Mouse (Mus musculus): ENCODE data around the gene Rtel1. TPM values are rescaled to one million over a fixed set of nuclear protein-coding genes. Genes with fewer than 3 reads are reported as not detected.

Gene Rtel1
- 12.2 TPM for polyA plus RNA-seq (2015; fragmentation: Illumina TruSeq; extraction: RNeasy Lipid Tissue Mini Kit (QIAGEN cat#74804); ENCODE audit: insufficient read depth, low read depth, low replicate concordance)

DNA sequence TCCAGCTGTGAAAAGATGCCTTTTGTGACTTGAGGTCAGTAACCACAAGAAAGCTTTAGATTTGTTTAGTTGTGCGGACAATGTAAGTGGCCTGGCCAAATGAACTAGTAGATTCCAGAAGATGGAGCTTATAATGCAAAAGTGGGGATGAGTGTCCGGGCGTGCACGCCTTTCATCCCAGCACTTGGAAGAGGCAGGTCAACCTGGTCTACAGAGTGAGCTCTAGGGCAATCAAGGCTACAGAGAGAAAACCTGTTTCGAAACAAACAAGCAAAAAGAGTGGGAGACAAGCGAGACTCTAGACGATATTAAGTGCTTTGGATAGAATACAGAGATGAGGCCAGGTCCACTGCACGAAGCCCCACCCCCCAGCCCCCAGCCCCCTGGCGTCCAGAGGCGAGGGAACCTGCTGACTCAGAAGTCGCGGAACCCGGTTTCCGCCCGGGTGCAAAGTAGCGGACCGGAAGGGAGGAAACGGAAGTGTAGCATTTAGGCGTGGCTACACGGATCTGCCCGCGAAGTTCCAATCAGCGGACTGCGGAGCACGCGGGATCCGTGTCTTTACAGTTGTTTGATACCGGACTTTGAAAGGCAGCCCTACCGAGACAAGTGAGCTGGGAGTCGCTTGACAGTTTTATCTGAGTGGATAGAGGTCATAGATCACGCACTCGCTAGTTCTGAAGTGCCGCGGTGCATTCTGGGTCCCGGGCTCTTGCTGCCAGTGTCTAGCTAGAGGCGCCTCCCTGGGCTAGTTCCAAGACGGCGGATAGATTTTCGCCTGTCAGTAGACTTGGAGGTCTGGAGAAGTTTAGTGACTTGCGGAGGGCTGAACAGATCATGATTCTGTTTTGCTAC lies at the start of gene Rtel1:
TSS of gene Rtel1 (plus strand) at position 492 of the 855 bp plus-strand sequence.

DNA sequence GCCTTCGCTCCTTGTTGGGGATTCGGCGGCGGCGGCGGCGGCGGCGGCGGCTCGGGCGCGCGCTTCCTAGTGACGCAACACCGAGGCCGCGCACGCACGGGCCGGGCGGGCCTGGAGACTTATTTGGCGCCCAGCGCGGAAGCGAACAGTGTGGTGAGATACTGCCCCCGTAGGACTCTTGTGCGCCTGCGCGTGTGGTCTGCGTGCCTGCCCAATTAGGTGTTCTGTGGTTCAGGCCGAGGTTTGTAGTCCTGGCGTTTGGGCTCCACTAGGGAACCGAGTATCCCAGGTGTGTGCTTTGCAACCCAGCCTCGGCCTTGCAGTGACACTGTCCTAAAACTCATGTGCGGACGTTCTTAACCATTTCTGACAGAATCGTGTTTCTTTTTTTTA lies 31.6 kb upstream of the Rtel1 start, which contains the start of gene Gmeb2:
TSS of gene Gmeb2 (minus strand) at position 78 of the 393 bp plus-strand sequence.

DNA sequence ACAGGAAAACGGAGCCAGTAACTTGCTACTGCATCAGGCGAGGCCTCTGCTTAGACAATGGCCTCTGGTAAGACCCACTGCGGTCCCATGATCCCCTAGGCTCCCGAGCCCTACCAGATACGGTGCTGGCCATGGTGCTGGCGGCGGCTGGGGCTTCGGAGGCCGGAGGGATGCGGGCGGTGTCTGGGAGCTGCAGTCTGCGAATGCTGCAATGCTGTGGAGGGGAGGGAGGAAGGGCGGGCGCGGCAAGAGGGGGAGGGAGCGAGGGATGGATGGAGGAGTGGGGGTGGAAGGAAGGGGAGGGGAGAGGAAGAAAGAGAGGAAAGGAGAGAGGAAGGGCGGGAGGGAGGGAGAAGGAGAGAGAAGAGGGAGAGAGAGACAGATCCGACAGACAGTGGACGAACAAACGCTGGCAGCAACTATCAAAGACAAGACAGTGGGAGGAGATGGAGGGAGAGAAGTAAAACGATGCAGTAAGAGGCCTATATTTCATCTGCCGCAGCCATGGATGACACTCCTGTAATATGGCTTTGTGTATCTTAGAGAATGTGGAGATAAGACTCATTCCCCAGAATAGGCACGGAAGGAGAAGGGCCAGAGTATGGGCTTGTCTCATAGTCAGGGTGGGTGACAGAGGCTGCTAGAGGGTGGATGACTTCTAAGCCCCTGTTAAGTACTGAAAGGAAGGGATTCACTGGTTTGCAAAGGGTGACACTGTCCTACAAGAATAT lies 5.3 kb upstream of the Rtel1 start, which contains the start of gene Stmn3:
TSS of gene Stmn3 (minus strand) at position 421 of the 731 bp plus-strand sequence.

DNA sequence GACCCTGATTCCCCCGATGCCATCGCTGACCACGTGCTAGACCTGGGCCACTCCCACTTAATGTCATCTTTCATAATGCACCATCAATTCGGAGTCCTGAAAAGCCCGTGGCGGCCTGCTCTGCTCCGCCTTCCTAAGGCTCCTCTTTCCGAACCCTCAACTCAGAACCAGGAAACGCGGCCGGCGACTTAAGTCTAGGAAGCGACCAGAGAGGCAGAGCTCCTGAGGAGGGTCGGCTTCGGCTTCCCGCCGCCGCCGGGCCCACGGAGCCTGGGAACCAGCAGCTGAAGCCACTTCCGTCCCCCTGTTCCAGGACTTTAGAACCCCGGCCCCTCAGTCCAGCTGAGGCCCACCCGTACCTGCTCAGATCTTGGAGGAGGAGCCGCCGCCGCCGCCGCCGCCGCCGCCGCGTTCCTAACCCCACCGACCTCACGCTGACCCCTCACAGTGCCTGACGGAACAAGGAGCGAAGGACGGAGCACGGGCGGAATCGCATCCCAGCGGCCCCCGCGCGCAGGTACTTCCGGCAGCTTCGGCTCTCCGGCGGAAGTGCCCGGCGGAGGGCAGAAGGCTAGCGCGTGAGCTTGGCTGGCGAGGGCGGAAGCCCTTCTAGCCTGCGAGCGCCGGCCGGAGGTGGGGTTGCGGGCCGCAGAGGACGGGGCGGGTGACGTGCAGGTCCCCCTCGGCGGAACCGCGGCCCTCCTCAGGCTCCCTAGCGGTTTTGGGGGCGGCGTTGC lies 45.5 kb downstream of the Rtel1 start, which contains the start of the genes Zgpat and Arfrp1:
TSS of gene Zgpat (plus strand) at position 69 of the 737 bp plus-strand sequence.
TSS of gene Arfrp1 (minus strand) at position 545 of the 737 bp plus-strand sequence.

DNA sequence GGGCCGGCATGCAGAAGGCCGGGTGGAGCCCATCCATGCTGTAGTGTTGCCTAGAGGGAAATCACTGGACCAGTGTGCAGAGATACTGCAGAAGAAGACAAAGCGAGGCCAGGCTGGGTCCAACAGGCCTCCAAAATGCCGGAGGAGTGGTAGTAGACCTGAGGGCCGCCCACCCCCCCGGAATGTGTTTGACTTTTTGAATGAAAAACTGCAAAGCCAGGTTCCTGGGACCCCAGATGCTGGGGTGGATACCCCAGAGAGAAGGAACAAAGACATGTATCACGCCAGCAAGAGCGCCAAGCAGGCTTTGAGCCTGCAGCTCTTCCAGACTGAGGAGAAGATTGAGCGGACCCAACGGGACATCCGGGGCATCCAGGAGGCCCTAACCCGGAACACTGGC lies 60.2 kb downstream of the Rtel1 start, which contains the start of gene Lime1:
TSS of gene Lime1 (plus strand) at position 301 of the 400 bp plus-strand sequence.

Other genes starting within 250 kb of the Rtel1 start
- 0.20 TPM for gene Kcnq2, start 184.4 kb upstream of the Rtel1 start, polyA plus RNA-seq (2015; fragmentation: Illumina TruSeq; extraction: RNeasy Lipid Tissue Mini Kit (QIAGEN cat#74804); ENCODE audit: insufficient read depth, low read depth, low replicate concordance)
- 1.8 TPM for gene Eef1a2, start 162.7 kb upstream of the Rtel1 start, polyA plus RNA-seq (2015; fragmentation: Illumina TruSeq; extraction: RNeasy Lipid Tissue Mini Kit (QIAGEN cat#74804); ENCODE audit: insufficient read depth, low read depth, low replicate concordance)
- 43.4 TPM for gene Ppdpf, start 132.5 kb upstream of the Rtel1 start, polyA plus RNA-seq (2015; fragmentation: Illumina TruSeq; extraction: RNeasy Lipid Tissue Mini Kit (QIAGEN cat#74804); ENCODE audit: insufficient read depth, low read depth, low replicate concordance)
- gene Ptk6, start 117.0 kb upstream of the Rtel1 start, polyA plus RNA-seq (2015; fragmentation: Illumina TruSeq; extraction: RNeasy Lipid Tissue Mini Kit (QIAGEN cat#74804); ENCODE audit: insufficient read depth, low read depth, low replicate concordance) = 0.22 TPM
- gene Srms, start 106.6 kb upstream of the Rtel1 start, polyA plus RNA-seq (2015; fragmentation: Illumina TruSeq; extraction: RNeasy Lipid Tissue Mini Kit (QIAGEN cat#74804); ENCODE audit: insufficient read depth, low read depth, low replicate concordance) = not detected
- gene Fndc11, start 99.7 kb upstream of the Rtel1 start, polyA plus RNA-seq (2015; fragmentation: Illumina TruSeq; extraction: RNeasy Lipid Tissue Mini Kit (QIAGEN cat#74804); ENCODE audit: insufficient read depth, low read depth, low replicate concordance) = not detected
- gene Helz2, start 77.7 kb upstream of the Rtel1 start, polyA plus RNA-seq (2015; fragmentation: Illumina TruSeq; extraction: RNeasy Lipid Tissue Mini Kit (QIAGEN cat#74804); ENCODE audit: insufficient read depth, low read depth, low replicate concordance) = 6.5 TPM
- gene Gmeb2, start 31.7 kb upstream of the Rtel1 start, polyA plus RNA-seq (2015; fragmentation: Illumina TruSeq; extraction: RNeasy Lipid Tissue Mini Kit (QIAGEN cat#74804); ENCODE audit: insufficient read depth, low read depth, low replicate concordance) = 11.1 TPM
- 2.3 TPM for gene Stmn3, start 5.2 kb upstream of the Rtel1 start, polyA plus RNA-seq (2015; fragmentation: Illumina TruSeq; extraction: RNeasy Lipid Tissue Mini Kit (QIAGEN cat#74804); ENCODE audit: insufficient read depth, low read depth, low replicate concordance)
- gene Zgpat, start 45.2 kb downstream of the Rtel1 start, polyA plus RNA-seq (2015; fragmentation: Illumina TruSeq; extraction: RNeasy Lipid Tissue Mini Kit (QIAGEN cat#74804); ENCODE audit: insufficient read depth, low read depth, low replicate concordance) = 10.8 TPM
- 23.0 TPM for gene Arfrp1, start 45.7 kb downstream of the Rtel1 start, polyA plus RNA-seq (2015; fragmentation: Illumina TruSeq; extraction: RNeasy Lipid Tissue Mini Kit (QIAGEN cat#74804); ENCODE audit: insufficient read depth, low read depth, low replicate concordance)
- gene Lime1, start 60.3 kb downstream of the Rtel1 start, polyA plus RNA-seq (2015; fragmentation: Illumina TruSeq; extraction: RNeasy Lipid Tissue Mini Kit (QIAGEN cat#74804); ENCODE audit: insufficient read depth, low read depth, low replicate concordance) = 31.4 TPM
- 5.8 TPM for gene Zbtb46, start 139.7 kb downstream of the Rtel1 start, polyA plus RNA-seq (2015; fragmentation: Illumina TruSeq; extraction: RNeasy Lipid Tissue Mini Kit (QIAGEN cat#74804); ENCODE audit: insufficient read depth, low read depth, low replicate concordance)
- not detected for gene Abhd16b, start 173.5 kb downstream of the Rtel1 start, polyA plus RNA-seq (2015; fragmentation: Illumina TruSeq; extraction: RNeasy Lipid Tissue Mini Kit (QIAGEN cat#74804); ENCODE audit: insufficient read depth, low read depth, low replicate concordance)
- gene Tpd52l2, start 177.4 kb downstream of the Rtel1 start, polyA plus RNA-seq (2015; fragmentation: Illumina TruSeq; extraction: RNeasy Lipid Tissue Mini Kit (QIAGEN cat#74804); ENCODE audit: insufficient read depth, low read depth, low replicate concordance) = 18.3 TPM
- gene Dnajc5, start 200.7 kb downstream of the Rtel1 start, polyA plus RNA-seq (2015; fragmentation: Illumina TruSeq; extraction: RNeasy Lipid Tissue Mini Kit (QIAGEN cat#74804); ENCODE audit: insufficient read depth, low read depth, low replicate concordance) = 9.5 TPM

All from pancreas, adult 10 weeks (tissue).